Mouse (Mus musculus) embryonic stem cell, embryonic (primary cell): ENCODE results near the gene Nrarp.

Experiments
- CTCF ChIA-PET, 4 experiments: fragments of 300-600 bp in 2 of 4; fragments of 350-600 bp in 2 of 4; sonication (Branson Sonifier 250); formaldehyde crosslinking; loops; one replicate each; lab custom pipeline; 2022; ENCODE audit warnings: inconsistent platforms in 2 of 4; lab: Charles Lee
- POLR2A ChIA-PET, 4 experiments: fragments of 300-600 bp in 2 of 4; fragments of 350-600 bp in 2 of 4; sonication (Branson Sonifier 250); formaldehyde crosslinking; loops; one replicate each; lab custom pipeline; 2022; ENCODE audit warnings: antibody characterized with exemption in 4 of 4, inconsistent platforms in 1 of 4; lab: Charles Lee

Nrarp gene

GRCm38 (mm10) chr2:25223681-25224491, 43.3 kb downstream of the Nrarp start:
- ChIA-PET CTCF (interaction anchor here in 1 of 4 experiments (1.3 to 1.8 kb wide), 3 partner anchors 39 to 205 kb away, joined by 3 to 5 read pairs (median 4); partner anchors contain the start of genes Abca2, Nrarp and Tprn), POLR2A (interaction anchor here (0.6 to 75.9 kb wide), 73 partner anchors 10 to 760 kb away, joined by 3 to 2347 read pairs (median 5); partner anchors contain the start of genes Tor4a (in 4 of the 4), AL732309.1 (in 3 of the 4), Anapc2 (in 3 of the 4) and Cysrt1 (in 3 of the 4))

- CTCF ChIA-PET: interaction anchor here in 2 of 4 experiments (0.6 to 1.8 kb wide), 10 partner anchors 13 to 357 kb away, joined by 3 to 9 read pairs (median 4); partner anchors contain the start of genes Abca2 (in 1 of the 2), Ajm1 (in 1 of the 2), Cysrt1 (in 1 of the 2) and Nelfb (in 1 of the 2)
Measured at GRCm38 (mm10) chr2:25224492-25224765, 43.9 kb downstream of the Nrarp start, which contains the start of gene Tubb4b. TSS of gene Tubb4b (minus strand) at chr2:25224702.

GRCm38 (mm10) chr2:25224766-25225752, 44.5 kb downstream of the Nrarp start:
- ChIA-PET POLR2A (interaction anchor here (0.5 to 75.9 kb wide), 91 partner anchors 9 to 1282 kb away, joined by 3 to 2347 read pairs (median 5); partner anchors contain the start of genes AL732309.1 (in 4 of the 4), Tor4a (in 4 of the 4), Anapc2 (in 3 of the 4) and Nelfb (in 3 of the 4)), CTCF (interaction anchor here in 2 of 4 experiments (0.6 to 1.8 kb wide), 12 partner anchors 14 to 357 kb away, joined by 3 to 9 read pairs (median 4); partner anchors contain the start of genes Abca2 (in 1 of the 2), Ajm1 (in 1 of the 2), Cysrt1 (in 1 of the 2) and Nelfb (in 1 of the 2))

More at GRCm38 (mm10) chr2:25224492-25224765, 43.9 kb downstream of the Nrarp start, which contains the start of gene Tubb4b:
- POLR2A ChIA-PET: interaction anchor here (0.5 to 75.9 kb wide), 78 partner anchors 10 to 1127 kb away, joined by 3 to 2347 read pairs (median 5); partner anchors contain the start of genes Tor4a (in 4 of the 4), AL732309.1 (in 3 of the 4), Anapc2 (in 3 of the 4) and Nelfb (in 3 of the 4)

- CTCF ChIA-PET: interaction anchor here in 1 of 4 experiments (1.2 to 1.8 kb wide), 5 partner anchors 15 to 356 kb away, joined by 3 to 6 read pairs (median 4); partner anchors contain the start of genes Ajm1 and Nelfb
- POLR2A ChIA-PET: interaction anchor here (0.7 to 75.9 kb wide), 47 partner anchors 2 to 618 kb away, joined by 3 to 2347 read pairs (median 7); partner anchors contain the start of genes AL732309.1 (in 4 of the 4), Tor4a (in 4 of the 4), Nelfb (in 3 of the 4) and Rnf224 (in 3 of the 4)
Measured at GRCm38 (mm10) chr2:25225811-25226379, 45.3 kb downstream of the Nrarp start.

GRCm38 (mm10) chr2:25226864-25227263, 46.3 kb downstream of the Nrarp start:
- POLR2A ChIA-PET: interaction anchor here in 3 of 4 experiments (0.7 to 75.9 kb wide), 23 partner anchors 1 to 292 kb away, joined by 3 to 2347 read pairs (median 6); partner anchors contain the start of genes AL732309.1 (in 3 of the 3), Slc34a3 (in 3 of the 3), Tmem203 (in 3 of the 3) and Tor4a (in 3 of the 3)
- CTCF ChIA-PET: interaction anchor here in 2 of 4 experiments (1.0 to 5.3 kb wide), 8 partner anchors 8 to 200 kb away, joined by 3 to 54 read pairs (median 16); partner anchors contain the start of genes AL732309.1 (in 1 of the 2), Cysrt1 (in 1 of the 2), Fam166a (in 1 of the 2) and Rnf208 (in 1 of the 2)

- CTCF ChIA-PET: interaction anchor here (0.6 to 5.3 kb wide), 31 partner anchors 9 to 269 kb away, joined by 3 to 54 read pairs (median 7); partner anchors contain the start of genes Cysrt1 (in 3 of the 4), Rnf208 (in 3 of the 4), AL732309.1 (in 2 of the 4) and Rnf224 (in 2 of the 4)
- POLR2A ChIA-PET: interaction anchor here (0.5 to 75.9 kb wide), 34 partner anchors 0 to 1325 kb away, joined by 3 to 2347 read pairs (median 4); partner anchors contain the start of genes AL732309.1 (in 3 of the 4), Stpg3 (in 3 of the 4), Tmem203 (in 3 of the 4) and Anapc2 (in 2 of the 4)
Measured at GRCm38 (mm10) chr2:25227406-25227805, 46.8 kb downstream of the Nrarp start.

- CTCF ChIA-PET: interaction anchor here (0.5 to 5.3 kb wide), 103 partner anchors 8 to 1231 kb away, joined by 3 to 54 read pairs (median 4); partner anchors contain the start of genes AL732309.1 (in 4 of the 4), Ssna1 (in 4 of the 4), Tor4a (in 4 of the 4) and Anapc2 (in 3 of the 4)
- POLR2A ChIA-PET: interaction anchor here (0.7 to 75.9 kb wide), 41 partner anchors 1 to 1324 kb away, joined by 3 to 2347 read pairs (median 4); partner anchors contain the start of genes Tprn (in 4 of the 4), AL732309.1 (in 3 of the 4), Tmem203 (in 3 of the 4) and Tor4a (in 3 of the 4)
Measured at GRCm38 (mm10) chr2:25228431-25228889, 47.9 kb downstream of the Nrarp start.

GRCm38 (mm10) chr2:25228995-25229530, 48.5 kb downstream of the Nrarp start:
- ChIA-PET POLR2A (interaction anchor here (0.6 to 75.9 kb wide), 36 partner anchors 2 to 295 kb away, joined by 3 to 2347 read pairs (median 4); partner anchors contain the start of genes Tprn (in 4 of the 4), AL732309.1 (in 3 of the 4), Tmem203 (in 3 of the 4) and Tor4a (in 3 of the 4)), CTCF (interaction anchor here (0.5 to 5.3 kb wide), 87 partner anchors 8 to 294 kb away, joined by 3 to 54 read pairs (median 5); partner anchors contain the start of genes Tor4a (in 4 of the 4), AL732309.1 (in 3 of the 4), Cysrt1 (in 3 of the 4) and Nrarp (in 3 of the 4))

- POLR2A ChIA-PET: interaction anchor here in 3 of 4 experiments (0.6 to 75.9 kb wide), 11 partner anchors 2 to 322 kb away, joined by 3 to 2347 read pairs (median 10); partner anchors contain the start of genes AL732309.1 (in 2 of the 3), Anapc2 (in 2 of the 3), Cysrt1 (in 2 of the 3) and Fam166a (in 2 of the 3)
Measured at GRCm38 (mm10) chr2:25229582-25229981, 49.0 kb downstream of the Nrarp start.

GRCm38 (mm10) chr2:25230581-25230980, 50.0 kb downstream of the Nrarp start:
- POLR2A ChIA-PET: interaction anchor here (0.5 to 75.9 kb wide), 13 partner anchors 3 to 137 kb away, joined by 3 to 2347 read pairs (median 7); partner anchors contain the start of genes Cysrt1 (in 3 of the 4), Rnf208 (in 3 of the 4), AL732309.1 (in 2 of the 4) and Anapc2 (in 2 of the 4)
- CTCF ChIA-PET: interaction anchor here in 2 of 4 experiments (0.6 to 5.3 kb wide), 6 partner anchors 11 to 205 kb away, joined by 4 to 54 read pairs (median 14); partner anchors contain the start of genes Cysrt1 (in 1 of the 2), Rnf208 (in 1 of the 2), Tmem203 (in 1 of the 2) and Tor4a (in 1 of the 2)

More at GRCm38 (mm10) chr2:25229582-25229981, 49.0 kb downstream of the Nrarp start:
- CTCF ChIA-PET: interaction anchor here (1.1 to 5.3 kb wide), 12 partner anchors 10 to 171 kb away, joined by 4 to 54 read pairs (median 12); partner anchors contain the start of genes AL732309.1 (in 1 of the 4), Cysrt1 (in 1 of the 4), Fam166a (in 1 of the 4) and Nrarp (in 1 of the 4)

GRCm38 (mm10) chr2:25231038-25231437, 50.5 kb downstream of the Nrarp start:
- ChIA-PET CTCF (interaction anchor here in 2 of 4 experiments (0.7 to 5.3 kb wide), 5 partner anchors 10 to 62 kb away, joined by 3 to 54 read pairs (median 5); partner anchors contain the start of genes Cysrt1 (in 1 of the 2), Rnf208 (in 1 of the 2) and Tmem203 (in 1 of the 2)), POLR2A (interaction anchor here (0.5 to 75.9 kb wide), 14 partner anchors 4 to 296 kb away, joined by 3 to 2347 read pairs (median 6); partner anchors contain the start of genes Cysrt1 (in 3 of the 4), Rnf208 (in 3 of the 4), AL732309.1 (in 2 of the 4) and Anapc2 (in 2 of the 4))
